In the genomic region with DNA sequence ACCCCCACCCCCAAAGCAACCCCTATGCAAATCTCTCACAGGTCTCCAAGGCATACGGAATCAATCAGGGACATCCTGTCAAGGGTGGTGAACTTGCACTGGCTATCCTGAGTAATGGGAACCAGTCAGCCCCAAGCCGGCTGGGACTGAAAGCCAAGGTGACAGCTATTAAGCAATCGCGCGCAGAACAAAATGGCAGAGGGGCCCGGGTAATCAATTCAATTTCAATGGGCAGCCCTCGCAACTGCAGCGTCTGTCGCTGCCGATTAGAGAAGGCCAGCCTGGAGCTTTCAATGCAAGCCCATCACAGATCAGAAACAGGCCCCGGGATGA, we compare ENCODE assay signal across 13 mouse cellular contexts. TPM values are rescaled to one million over a fixed set of nuclear protein-coding genes. Genes with fewer than 3 reads are reported as not detected.
DNase-seq lines count a peak whose midpoint lies in the region; ATAC-seq and TF ChIP-seq lines count a peak whose summit lies in the region.
"Had no signal": no experiment of that assay in that cellular context is flagged by ENCODE, and none has a peak within 500 bp of the region (broad histone marks: within the 10 kb centered on the region; RNA-seq: fewer than 3 reads in every experiment).

No protein-coding gene starts in this region.

- no peak overlapping the region for H3K4me3 ChIP-seq in hindbrain, embryonic 11.5 days (ENCODE audit: low read depth, low read length)
- no peak overlapping the region for H3K4me3 ChIP-seq in hindbrain, embryonic 16.5 days (ENCODE audit: low read length)
- H3K4me3 ChIP-seq in forebrain, embryonic 14.5 days (ENCODE audit: low read depth, low read length) = no peak overlapping the region
- no peak overlapping the region for H3K4me3 ChIP-seq in neural tube, embryonic 12.5 days
- no peak overlapping the region for H3K4me3 ChIP-seq in cerebellum, adult 2 months (replicated peaks; ENCODE audit: insufficient read depth, low read depth, low read length)
- H3K4me3 ChIP-seq: heart, embryonic 15.5 days; liver, embryonic 15.5 days had no signal

- H3K9ac ChIP-seq in hindbrain, embryonic 11.5 days (ENCODE audit: low read depth, low read length) = no peak overlapping the region
- no peak overlapping the region for H3K9ac ChIP-seq in hindbrain, embryonic 16.5 days (ENCODE audit: low read depth, low read length)
- no peak overlapping the region for H3K9ac ChIP-seq in forebrain, embryonic 14.5 days (ENCODE audit: low read length)
- no peak overlapping the region for H3K9ac ChIP-seq in neural tube, embryonic 12.5 days
- H3K9ac ChIP-seq: heart, embryonic 15.5 days; liver, embryonic 15.5 days had no signal

- H3K4me2 ChIP-seq in hindbrain, embryonic 11.5 days (replicated peaks; ENCODE audit: low read depth, low read length) = no peak overlapping the region; the same call in 1 of the 2 replicates
- no peak overlapping the region for H3K4me2 ChIP-seq in hindbrain, embryonic 16.5 days (ENCODE audit: low read length)
- no peak overlapping the region for H3K4me2 ChIP-seq in forebrain, embryonic 14.5 days (ENCODE audit: low read length)
- H3K4me2 ChIP-seq in neural tube, embryonic 12.5 days (replicated peaks) = peak overlapping the region; percentile 41
- H3K4me2 ChIP-seq: heart, embryonic 15.5 days; liver, embryonic 15.5 days had no signal

- peak overlapping the region; percentile 40; the same call in 1 of the 2 replicates for H3K27ac ChIP-seq in hindbrain, embryonic 11.5 days (ENCODE audit: low read depth, low read length)
- no peak overlapping the region for H3K27ac ChIP-seq in hindbrain, embryonic 16.5 days (ENCODE audit: low read depth, low read length)
- H3K27ac ChIP-seq in forebrain, embryonic 14.5 days (ENCODE audit: low read depth, low read length) = no peak overlapping the region
- H3K27ac ChIP-seq in neural tube, embryonic 12.5 days = peak overlapping the region; percentile 32; the same call in 1 of the 2 replicates
- H3K27ac ChIP-seq in cerebellum, adult 2 months (ENCODE audit: insufficient read depth, low read length) = no peak overlapping the region
- H3K27ac ChIP-seq: heart, embryonic 15.5 days; liver, embryonic 15.5 days had no signal

- no peaks in the 10 kb centered on the region for H3K9me3 ChIP-seq in hindbrain, embryonic 11.5 days (ENCODE audit: control insufficient read depth, low read length)
- H3K9me3 ChIP-seq in hindbrain, embryonic 16.5 days (ENCODE audit: control insufficient read depth, low read length) = no peaks in the 10 kb centered on the region
- no peaks in the 10 kb centered on the region for H3K9me3 ChIP-seq in forebrain, embryonic 14.5 days (replicated peaks; ENCODE audit: control insufficient read depth, low read length)
- no peaks in the 10 kb centered on the region for H3K9me3 ChIP-seq in neural tube, embryonic 12.5 days
- H3K9me3 ChIP-seq: heart, embryonic 15.5 days; liver, embryonic 15.5 days had no signal

- 8% methylated on average over 11 of the region's 11 CpGs for WGBS in hindbrain, embryonic 11.5 days
- 11% methylated on average over 11 of the region's 11 CpGs for WGBS in hindbrain, embryonic 16.5 days
- WGBS in forebrain, embryonic 14.5 days = 13% methylated on average over 11 of the region's 11 CpGs
- WGBS in neural tube, embryonic 12.5 days = 3% methylated on average over 11 of the region's 11 CpGs
- 53% methylated on average over 11 of the region's 11 CpGs for WGBS in cerebellum, adult 2 months

- no peaks in the 10 kb centered on the region; the same call in 1 of the 2 replicates for H3K27me3 ChIP-seq in hindbrain, embryonic 11.5 days (ENCODE audit: control insufficient read depth, insufficient read depth, low read length)
- H3K27me3 ChIP-seq in hindbrain, embryonic 16.5 days (replicated peaks; ENCODE audit: control insufficient read depth, insufficient read depth, low read length) = peaks cover 7% of the 10 kb centered on the region
- H3K27me3 ChIP-seq in forebrain, embryonic 14.5 days (replicated peaks; ENCODE audit: control insufficient read depth, insufficient read depth, low read length) = 0 out of 2 replicates have a peak, but pooled peaks cover 4% of the 10 kb centered on the region
- H3K27me3 ChIP-seq in neural tube, embryonic 12.5 days (replicated peaks) = peaks cover 19% of the 10 kb centered on the region
- no peaks in the 10 kb centered on the region; the same call in 1 of the 2 replicates for H3K27me3 ChIP-seq in cerebellum, adult 2 months (ENCODE audit: control insufficient read depth, insufficient read depth, low read length)

- peaks cover 15% of the 10 kb centered on the region for H3K4me1 ChIP-seq in hindbrain, embryonic 11.5 days (replicated peaks; ENCODE audit: control insufficient read depth, insufficient read depth, low read length)
- peaks cover 11% of the 10 kb centered on the region for H3K4me1 ChIP-seq in hindbrain, embryonic 16.5 days (ENCODE audit: control insufficient read depth, insufficient read depth, low read depth, low read length)
- H3K4me1 ChIP-seq in forebrain, embryonic 14.5 days (ENCODE audit: control insufficient read depth, insufficient read depth, low read length) = peaks cover 11% of the 10 kb centered on the region
- H3K4me1 ChIP-seq in neural tube, embryonic 12.5 days = peaks cover 31% of the 10 kb centered on the region
- no peaks in the 10 kb centered on the region for H3K4me1 ChIP-seq in cerebellum, adult 2 months (ENCODE audit: control insufficient read depth, insufficient read depth, low read length)
- H3K4me1 ChIP-seq: liver, embryonic 15.5 days had no signal

- no peaks in the 10 kb centered on the region for H3K36me3 ChIP-seq in hindbrain, embryonic 11.5 days (ENCODE audit: control insufficient read depth, insufficient read depth, low read length)
- no peaks in the 10 kb centered on the region for H3K36me3 ChIP-seq in hindbrain, embryonic 16.5 days (ENCODE audit: control insufficient read depth, insufficient read depth, low read length)
- H3K36me3 ChIP-seq in forebrain, embryonic 14.5 days (ENCODE audit: control insufficient read depth, insufficient read depth, low read length) = no peaks in the 10 kb centered on the region
- H3K36me3 ChIP-seq in neural tube, embryonic 12.5 days = no peaks in the 10 kb centered on the region
- H3K36me3 ChIP-seq: heart, embryonic 15.5 days; liver, embryonic 15.5 days had no signal

- TF ChIP-seq CTCF in cerebellum, adult 2 months (IDR thresholded peaks at IDR 0.05; ENCODE audit: borderline replicate concordance, insufficient read depth, low read depth, low read length) = no peak

- no peak for TF ChIP-seq POLR2A in cerebellum, adult 2 months (IDR thresholded peaks at IDR 0.05; ENCODE audit: borderline replicate concordance, insufficient read depth, low read length)

- DNase-seq in hindbrain, embryonic 11.5 days (ENCODE audit: low spot score) = peak; percentile 66
- peak; percentile 39 for DNase-seq in forebrain, embryonic 14.5 days (ENCODE audit: low spot score)
- peak; percentile 45 for DNase-seq in lung, postnatal 10 days
- DNase-seq in heart, adult 18-20 months = no peak
- no peak for DNase-seq in spleen, adult 12 weeks (ENCODE audit: low spot score)
- DNase-seq in cerebellum, adult 2 months = no peak
- DNase-seq: cerebellum, postnatal 14 days; kidney, adult 9 months; right cerebral cortex, postnatal 4 days had no signal

- peak; percentile 56 for ATAC-seq in hindbrain, embryonic 11.5 days (ENCODE audit: low FRiP score)
- no peak for ATAC-seq in hindbrain, embryonic 16.5 days
- no peak for ATAC-seq in forebrain, embryonic 14.5 days
- no peak; the same call in 1 of the 2 replicates for ATAC-seq in neural tube, embryonic 12.5 days (ENCODE audit: low FRiP score, low read depth)

RNA-seq across cellular contexts. Expression of a gene that starts 31.7 kb away (rescaled TPM):
- polyA plus RNA-seq in hindbrain, embryonic 11.5 days (2014; fragmentation: Nextera tagmentation; extraction: Ambion mirVana) = 0.08 and 0.13 TPM in 2 replicates
- polyA plus RNA-seq in hindbrain, embryonic 16.5 days (2015; fragmentation: Nextera tagmentation; extraction: Ambion mirVana) = 0.40 TPM in 2 replicates
- 0.11 and 0.13 TPM in 2 replicates for polyA plus RNA-seq in forebrain, embryonic 14.5 days (2014; fragmentation: Nextera tagmentation; extraction: Ambion mirVana)
- 0.39 and 0.61 TPM in 2 replicates for polyA plus RNA-seq in neural tube, embryonic 12.5 days (2016; fragmentation: Nextera tagmentation; extraction: Ambion mirVana)
- under 1 TPM in 1 of 2 experiments, not detected in 1; 0.10 TPM for total RNA-seq in heart, adult 18-20 months (2021)
- 0.19 and 0.25 TPM in 2 replicates for polyA plus RNA-seq in cerebellum, adult 2 months (2012; rRNA removed)
- polyA plus RNA-seq: liver, embryonic 15.5 days had no signal

Comparison
In these comparisons a context has a peak if more than half of its experiments do, and no peak if none do; other contexts are left out.
1. H3K27ac ChIP-seq: peak in hindbrain, embryonic 11.5 days (single experiment) and neural tube, embryonic 12.5 days (single experiment); none in hindbrain, embryonic 16.5 days (single experiment), forebrain, embryonic 14.5 days (single experiment) and cerebellum, adult 2 months (single experiment).
2. DNase-seq: peak in hindbrain, embryonic 11.5 days (single experiment), forebrain, embryonic 14.5 days (single experiment) and lung, postnatal 10 days (single experiment); none in heart, adult 18-20 months (0 of 2), spleen, adult 12 weeks (single experiment) and cerebellum, adult 2 months (0 of 2).